Mouse (Mus musculus) G1E (cell line): Measurements from ENCODE around the gene Nit1. TPM values are rescaled to one million over a fixed set of nuclear protein-coding genes. Genes with fewer than 3 reads are reported as not detected.

Experiments used
- ATAC-seq: 2 replicates; pipeline ENCODE4 v1.8.0; 2016; ENCODE audit warnings: mild to moderate bottlenecking; ENCODE audit not compliant: insufficient number of reproducible peaks, poor library complexity, low FRiP score, severe bottlenecking; ENCODE audit errors: extremely low read depth
- DNase-seq: peaks from one replicate; pipeline ENCODE4 v3.0.0; 2012; ENCODE audit warnings: low spot score
- H3K27me3 ChIP-seq: 2 replicates; pipeline ENCODE4 v1.6.1; 2012; ENCODE audit warnings: mild to moderate bottlenecking, low read length, inconsistent platforms; ENCODE audit not compliant: insufficient read depth
- H3K36me3 ChIP-seq: replicated peaks from 2 replicates; pipeline ENCODE3; 2012; ENCODE audit warnings: mild to moderate bottlenecking, inconsistent platforms
- H3K4me1 ChIP-seq: 2 replicates; pipeline ENCODE4 v1.6.1; 2012; ENCODE audit warnings: low read depth, low read length, inconsistent platforms, mixed read lengths; ENCODE audit not compliant: insufficient read depth
- H3K4me3 ChIP-seq: 2 replicates; pipeline ENCODE4 v1.5.1; 2012; ENCODE audit warnings: low read depth, mild to moderate bottlenecking, inconsistent platforms, low read length, moderate library complexity, mixed read lengths
- H3K9me3 ChIP-seq: replicated peaks from 2 replicates; pipeline ENCODE4 v1.6.1; 2012; ENCODE audit warnings: inconsistent platforms
- CTCF ChIP-seq: IDR thresholded peaks from 2 replicates; pipeline ENCODE4 v1.5.1; 2012; ENCODE audit warnings: low read depth, low read length, inconsistent platforms, mixed read lengths
- GATA1 ChIP-seq: IDR thresholded peaks from 2 replicates; pipeline ENCODE4 v1.6.1; 2012; ENCODE audit warnings: borderline replicate concordance, low read length, inconsistent platforms, mixed read lengths
- GATA2 ChIP-seq: IDR thresholded peaks from 2 replicates; pipeline ENCODE4 v1.6.1; 2012; ENCODE audit warnings: low read depth, low read length, inconsistent platforms, borderline replicate concordance
- POLR2AphosphoS5 ChIP-seq: IDR thresholded peaks from 2 replicates; pipeline ENCODE4 v1.6.1; 2012; ENCODE audit warnings: low read depth, low read length, inconsistent platforms; ENCODE audit not compliant: insufficient replicate concordance
- TAL1 ChIP-seq: conservative IDR thresholded peaks from 2 replicates; pipeline ENCODE4 v1.6.1; 2012; ENCODE audit warnings: low read depth, low read length, inconsistent platforms, mixed read lengths
- polyA plus RNA-seq: library from polyadenylated mRNA; stranded (reverse); fragments of >175 nt; gene quantifications from 2 replicates; pipeline ENCODE4 v1.2.3, GENCODE M21; 2012
- total RNA-seq, 2 experiments: library from RNA; stranded (forward) in 1 of 2; stranded (reverse) in 1 of 2; fragments of 200-1000 nt in 1 of 2; fragments of >200 nt in 1 of 2; fragmentation: Nextera tagmentation in 1 of 2; gene quantifications; 2 replicates each; pipeline ENCODE4 v1.2.3; 2014 to 2017

Gene Nit1
- total and polyA plus RNA-seq, 3 experiments: 11.3 to 58.9 (median 17.9) TPM

GRCm38 (mm10) chr1:171356814-171357213 lies 11.4 kb upstream of the Nit1 start:
- DNase-seq: no peak
- TF ChIP-seq GATA1 (no peak), GATA2 (no peak), POLR2AphosphoS5 (no peak), CTCF (no peak), TAL1 (no peak)
- no peak overlapping the region for H3K4me3 ChIP-seq
- ATAC-seq: no peak
- H3K36me3 ChIP-seq: peaks cover 77% of the 10 kb centered on the region
- no peaks in the 10 kb centered on the region for H3K9me3 ChIP-seq
- H3K27me3 ChIP-seq: no peaks in the 10 kb centered on the region
- H3K4me1 ChIP-seq: peaks cover 31% of the 10 kb centered on the region

DNA sequence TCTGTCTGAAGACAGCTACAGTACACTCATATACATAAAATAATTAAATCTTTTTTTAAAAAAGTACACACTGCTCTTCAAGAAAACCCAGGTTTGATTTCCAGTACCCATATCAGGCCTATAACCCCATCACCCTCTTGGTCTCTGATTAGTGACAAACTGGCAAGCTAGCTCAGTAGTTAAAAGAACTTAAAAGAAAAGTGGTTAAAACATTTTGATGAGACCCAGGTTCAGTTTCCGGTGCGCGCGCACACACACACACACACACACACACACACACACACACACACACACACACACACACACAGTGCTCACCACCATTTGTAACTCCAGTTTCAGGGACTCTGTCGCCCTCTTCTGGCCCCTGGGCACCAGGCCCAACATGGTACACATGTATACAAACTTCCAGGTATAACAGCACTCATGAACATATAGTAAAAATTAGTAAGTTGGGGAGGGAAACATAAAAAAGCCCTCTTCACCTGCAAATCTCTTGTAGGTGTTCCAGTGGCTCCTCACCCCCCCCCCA lies 10.4 kb upstream of the Nit1 start:
- DNase-seq (no peak), ATAC-seq (no peak)

GRCm38 (mm10) chr1:171349210-171349609 lies 3.8 kb upstream of the Nit1 start:
- Histone ChIP-seq H3K27me3 (no peaks in the 10 kb centered on the region), H3K9me3 (no peaks in the 10 kb centered on the region), H3K4me3 (no peak overlapping the region), H3K4me1 (peaks cover 46% of the 10 kb centered on the region), H3K36me3 (peaks cover 56% of the 10 kb centered on the region)
- no peak for DNase-seq
- no peak for ATAC-seq
- TF ChIP-seq GATA2: no peak
- TF ChIP-seq POLR2AphosphoS5: no peak
- no peak for TF ChIP-seq CTCF
- TF ChIP-seq GATA1: no peak
- no peak for TF ChIP-seq TAL1

More for the DNA sequence above, 10.4 kb upstream of the Nit1 start:
- Histone ChIP-seq H3K4me3 (no peak overlapping the region), H3K4me1 (peaks cover 25% of the 10 kb centered on the region), H3K27me3 (no peaks in the 10 kb centered on the region), H3K9me3 (no peaks in the 10 kb centered on the region), H3K36me3 (peaks cover 78% of the 10 kb centered on the region)
- no peak for TF ChIP-seq POLR2AphosphoS5
- no peak for TF ChIP-seq GATA1
- TF ChIP-seq CTCF: no peak
- TF ChIP-seq TAL1: no peak
- no peak for TF ChIP-seq GATA2

GRCm38 (mm10) chr1:171348665-171349064 lies 3.2 kb upstream of the Nit1 start:
- no peaks in the 10 kb centered on the region for H3K9me3 ChIP-seq
- TF ChIP-seq CTCF (no peak), GATA1 (no peak), TAL1 (no peak), POLR2AphosphoS5 (no peak), GATA2 (no peak)

DNA sequence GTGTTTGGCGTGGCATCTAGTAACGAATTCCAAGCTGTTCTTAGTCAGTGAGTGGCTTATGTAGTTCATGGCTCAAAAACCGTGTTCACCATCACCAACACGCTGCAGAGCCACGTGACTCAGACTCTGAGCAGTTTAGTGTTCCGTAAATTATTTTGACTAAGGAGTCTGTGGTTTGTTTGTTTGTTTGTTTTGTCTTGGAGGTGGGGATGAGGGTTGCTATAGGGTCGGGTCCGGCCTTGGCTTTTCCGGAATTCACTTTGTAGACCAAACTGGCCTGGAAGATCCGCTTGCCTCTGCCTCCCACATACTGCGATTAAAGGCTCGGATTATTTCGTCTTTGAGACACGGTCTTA lies 627 bp upstream of the Nit1 start:
- DNase-seq (no peak), ATAC-seq (0 out of 2 replicates have a peak, but pooled peaks have one; percentile 22)
- H3K4me3 ChIP-seq: peak overlapping the region; percentile 81
- H3K27me3 ChIP-seq: no peaks in the 10 kb centered on the region
- peaks cover 69% of the 10 kb centered on the region for H3K36me3 ChIP-seq
- peaks cover 51% of the 10 kb centered on the region for H3K4me1 ChIP-seq
- no peak for TF ChIP-seq TAL1
- H3K9me3 ChIP-seq: no peaks in the 10 kb centered on the region

More at GRCm38 (mm10) chr1:171348665-171349064, 3.2 kb upstream of the Nit1 start:
- Histone ChIP-seq H3K4me1 (peaks cover 50% of the 10 kb centered on the region), H3K4me3 (no peak overlapping the region), H3K27me3 (no peaks in the 10 kb centered on the region), H3K36me3 (peaks cover 59% of the 10 kb centered on the region)
- DNase-seq (no peak), ATAC-seq (no peak)

DNA sequence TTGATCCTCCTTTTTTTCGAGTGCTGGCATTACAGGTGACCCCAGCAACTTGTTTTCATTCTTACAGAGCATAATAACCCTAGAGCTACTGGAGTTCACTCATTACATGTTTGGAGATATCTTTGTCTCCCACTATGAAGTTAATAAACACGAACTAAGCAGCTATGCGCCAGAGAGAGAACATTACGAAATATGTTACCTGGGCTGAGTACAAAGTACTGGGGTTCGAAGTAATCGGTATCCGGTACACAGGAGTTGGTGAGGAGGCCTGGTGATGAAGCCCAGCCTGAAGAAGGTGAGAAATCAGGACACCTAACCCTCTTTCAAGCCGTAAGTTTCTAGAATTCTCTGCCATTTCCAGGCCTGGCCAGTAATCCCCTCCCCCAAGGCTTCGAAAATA lies 731 bp downstream of the Nit1 start:
- ATAC-seq: no peak
- H3K4me1 ChIP-seq: peaks cover 43% of the 10 kb centered on the region
- H3K36me3 ChIP-seq: peaks cover 72% of the 10 kb centered on the region

More for the DNA sequence above, 731 bp downstream of the Nit1 start:
- Histone ChIP-seq H3K9me3 (no peaks in the 10 kb centered on the region), H3K4me3 (peak overlapping the region; percentile 81), H3K27me3 (no peaks in the 10 kb centered on the region)
- no peak for DNase-seq
- TF ChIP-seq CTCF: no peak
- TF ChIP-seq POLR2AphosphoS5: no peak
- no peak for TF ChIP-seq GATA1
- TF ChIP-seq TAL1: no peak
- TF ChIP-seq GATA2: no peak
